Mouse (Mus musculus): ENCODE data around the gene Cox17. TPM values are rescaled to one million over a fixed set of nuclear protein-coding genes. Genes with fewer than 3 reads are reported as not detected.

Cox17 gene
- polyA plus RNA-seq, 1 experiment from 2014 or later = 88.1 TPM

DNA sequence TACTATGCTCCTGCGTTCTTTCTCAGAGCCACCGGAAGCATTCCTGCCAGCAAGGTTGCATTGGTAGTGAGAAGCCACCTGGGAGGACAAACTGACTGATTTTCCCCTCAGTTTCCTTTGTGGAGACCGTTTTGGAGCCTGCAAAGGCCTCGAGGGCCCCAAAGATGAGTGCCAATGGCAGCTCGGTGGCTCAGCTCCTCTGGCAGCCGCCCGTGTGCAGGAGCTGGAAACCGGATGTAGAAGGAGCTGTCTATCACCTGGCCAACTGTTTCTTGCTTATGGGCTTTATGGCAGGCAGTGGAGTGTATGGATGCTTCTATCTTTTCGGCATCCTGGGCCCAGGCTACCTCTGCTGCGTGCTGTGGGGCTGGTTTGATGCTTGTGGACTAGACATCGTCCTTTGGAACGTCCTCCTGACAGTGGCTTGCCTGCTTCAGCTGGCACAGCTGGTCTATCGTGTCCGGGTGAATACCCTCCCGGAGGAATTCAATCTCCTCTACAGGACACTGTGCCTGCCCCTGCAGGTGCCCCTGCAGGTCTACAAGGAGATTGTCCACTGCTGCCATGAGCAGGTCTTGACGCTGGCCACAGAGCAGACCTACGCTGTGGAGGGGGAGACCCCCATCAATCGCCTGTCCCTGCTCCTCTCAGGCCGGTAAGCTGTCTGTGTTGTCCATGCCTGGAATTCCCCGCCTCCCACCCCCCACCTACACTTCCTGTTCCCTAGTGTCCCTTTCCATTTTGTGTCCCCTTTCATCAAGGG, 15.9 kb downstream of the Cox17 start:
- Histone ChIP-seq H3K9me3 (ENCODE audit: control insufficient read depth, low read length) (no peaks in the 10 kb centered on the region), H3K4me2 (ENCODE audit: low read length) (no peak overlapping the region), H3K27ac (replicated peaks; ENCODE audit: low read depth, low read length) (no peak overlapping the region), H3K9ac (replicated peaks; ENCODE audit: low read length) (no peak overlapping the region), H3K36me3 (ENCODE audit: control insufficient read depth, insufficient read depth, low read length) (no peaks in the 10 kb centered on the region), H3K27me3 (ENCODE audit: control insufficient read depth, insufficient read depth, low read length) (no peaks in the 10 kb centered on the region), H3K4me1 (ENCODE audit: control insufficient read depth, insufficient read depth, low read length) (0 out of 2 replicates have a peak, but pooled peaks cover 2% of the 10 kb centered on the region), H3K4me3 (replicated peaks; ENCODE audit: low read depth, low read length) (no peak overlapping the region)
- 88% methylated on average over 20 of the region's 20 CpGs for WGBS
- DNase-seq (no peak), ATAC-seq (ENCODE audit: low FRiP score, low TSS enrichment) (no peak)

DNA sequence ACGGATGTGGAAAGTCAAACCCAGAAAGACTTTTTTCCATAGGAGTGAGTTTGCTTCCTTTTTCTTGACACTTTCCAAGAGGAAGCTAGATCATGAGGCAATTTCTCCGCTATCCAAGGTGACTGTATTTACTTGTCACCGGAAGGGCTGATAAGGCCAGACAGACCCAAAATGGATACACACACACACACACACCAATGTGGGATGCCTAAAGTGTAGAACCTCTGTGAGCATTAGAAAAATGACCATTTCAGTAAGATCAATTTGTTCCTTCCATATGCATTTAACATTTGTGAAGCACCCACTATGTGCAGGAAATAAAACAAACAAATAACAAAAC, 16.4 kb downstream of the Cox17 start:
- H3K9ac ChIP-seq (replicated peaks; ENCODE audit: low read length) = no peak overlapping the region
- no peak for ATAC-seq (ENCODE audit: low FRiP score, low TSS enrichment)
- WGBS = 90% methylated on average over 3 of the region's 3 CpGs
- H3K27me3 ChIP-seq (ENCODE audit: control insufficient read depth, insufficient read depth, low read length) = no peaks in the 10 kb centered on the region
- no peaks in the 10 kb centered on the region for H3K36me3 ChIP-seq (ENCODE audit: control insufficient read depth, insufficient read depth, low read length)
- no peak overlapping the region for H3K4me2 ChIP-seq (ENCODE audit: low read length)
- 0 out of 2 replicates have a peak, but pooled peaks cover 2% of the 10 kb centered on the region for H3K4me1 ChIP-seq (ENCODE audit: control insufficient read depth, insufficient read depth, low read length)
- H3K4me3 ChIP-seq (replicated peaks; ENCODE audit: low read depth, low read length) = no peak overlapping the region
- no peak overlapping the region for H3K27ac ChIP-seq (replicated peaks; ENCODE audit: low read depth, low read length)
- DNase-seq = no peak
- no peaks in the 10 kb centered on the region for H3K9me3 ChIP-seq (ENCODE audit: control insufficient read depth, low read length)

DNA sequence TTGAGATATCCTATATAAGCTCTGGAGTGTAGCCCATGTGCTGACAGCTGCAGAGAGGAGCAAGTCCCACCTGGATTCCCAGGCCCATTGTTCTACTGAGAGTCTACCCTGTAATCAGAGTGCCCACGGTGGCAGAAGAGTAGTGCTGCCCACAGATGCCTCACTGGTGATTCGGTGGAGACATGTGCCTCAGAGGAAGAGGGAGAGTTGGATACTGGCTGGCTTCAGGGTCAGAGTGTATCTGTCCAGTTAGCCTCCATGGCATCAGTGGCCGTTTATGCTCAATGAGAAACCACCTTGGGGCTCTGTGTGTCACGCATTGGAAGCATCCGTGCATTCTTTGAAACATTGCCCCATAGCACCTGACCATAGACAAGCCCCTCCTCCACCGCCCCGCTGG, 16.9 kb downstream of the Cox17 start:
- ATAC-seq (ENCODE audit: low FRiP score, low TSS enrichment) = no peak
- Histone ChIP-seq H3K27ac (replicated peaks; ENCODE audit: low read depth, low read length) (no peak overlapping the region), H3K9me3 (ENCODE audit: control insufficient read depth, low read length) (no peaks in the 10 kb centered on the region), H3K9ac (replicated peaks; ENCODE audit: low read length) (no peak overlapping the region), H3K4me2 (ENCODE audit: low read length) (no peak overlapping the region), H3K4me1 (ENCODE audit: control insufficient read depth, insufficient read depth, low read length) (0 out of 2 replicates have a peak, but pooled peaks cover 2% of the 10 kb centered on the region), H3K36me3 (ENCODE audit: control insufficient read depth, insufficient read depth, low read length) (no peaks in the 10 kb centered on the region), H3K4me3 (replicated peaks; ENCODE audit: low read depth, low read length) (no peak overlapping the region), H3K27me3 (ENCODE audit: control insufficient read depth, insufficient read depth, low read length) (no peaks in the 10 kb centered on the region)
- no peak for DNase-seq
- 90% methylated on average over 7 of the region's 7 CpGs for WGBS

DNA sequence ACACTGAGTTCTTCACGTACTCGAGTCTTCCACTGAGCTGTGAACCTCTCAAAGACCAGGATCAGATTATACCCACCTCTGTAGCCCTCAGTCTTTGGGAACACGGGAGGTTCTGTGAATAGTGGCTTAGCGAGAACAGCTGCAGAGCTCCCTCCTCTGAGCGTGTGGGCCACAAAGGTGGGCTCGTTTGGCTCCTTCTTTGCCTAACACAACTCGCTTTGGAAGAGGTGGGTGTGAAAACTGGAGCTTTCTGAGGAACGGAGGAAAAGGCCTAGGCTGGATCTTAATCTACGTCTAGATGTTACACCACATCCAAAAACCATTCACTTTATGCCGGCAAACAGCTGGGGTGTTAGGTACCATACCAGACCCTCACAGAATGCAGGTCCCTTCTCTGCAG, 18.6 kb downstream of the Cox17 start:
- 91% methylated on average over 10 of the region's 10 CpGs for WGBS
- H3K4me2 ChIP-seq (ENCODE audit: low read length) = no peak overlapping the region
- no peak overlapping the region for H3K27ac ChIP-seq (replicated peaks; ENCODE audit: low read depth, low read length)
- H3K9me3 ChIP-seq (ENCODE audit: control insufficient read depth, low read length) = no peaks in the 10 kb centered on the region
- no peaks in the 10 kb centered on the region for H3K4me1 ChIP-seq (ENCODE audit: control insufficient read depth, insufficient read depth, low read length)
- DNase-seq (no peak), ATAC-seq (ENCODE audit: low FRiP score, low TSS enrichment) (no peak)
- H3K27me3 ChIP-seq (ENCODE audit: control insufficient read depth, insufficient read depth, low read length) = no peaks in the 10 kb centered on the region
- H3K4me3 ChIP-seq (replicated peaks; ENCODE audit: low read depth, low read length) = no peak overlapping the region
- no peaks in the 10 kb centered on the region for H3K36me3 ChIP-seq (ENCODE audit: control insufficient read depth, insufficient read depth, low read length)
- H3K9ac ChIP-seq (replicated peaks; ENCODE audit: low read length) = no peak overlapping the region

DNA sequence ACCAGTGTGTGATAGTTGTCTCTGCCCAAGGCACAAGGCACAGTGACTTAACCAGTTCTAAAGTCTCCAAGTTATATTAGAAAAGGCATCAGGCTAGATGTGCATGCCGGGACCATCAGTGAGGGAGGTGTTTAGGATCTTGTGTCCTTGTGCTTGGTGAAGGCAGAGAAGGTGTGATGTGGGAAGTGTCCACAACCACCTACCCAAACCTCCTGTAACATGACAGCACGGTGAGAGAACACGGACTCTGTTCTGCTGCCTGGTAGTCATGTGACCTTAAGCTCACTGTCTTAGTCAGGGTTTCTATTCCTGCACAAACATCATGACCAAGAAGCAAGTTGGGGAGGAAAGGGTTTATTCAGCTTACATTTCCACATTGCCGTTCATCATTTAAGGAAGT, 19.4 kb downstream of the Cox17 start:
- no peak for ATAC-seq (ENCODE audit: low FRiP score, low TSS enrichment)
- no peaks in the 10 kb centered on the region for H3K4me1 ChIP-seq (ENCODE audit: control insufficient read depth, insufficient read depth, low read length)
- no peaks in the 10 kb centered on the region for H3K27me3 ChIP-seq (ENCODE audit: control insufficient read depth, insufficient read depth, low read length)
- no peak overlapping the region for H3K27ac ChIP-seq (replicated peaks; ENCODE audit: low read depth, low read length)
- no peaks in the 10 kb centered on the region for H3K9me3 ChIP-seq (ENCODE audit: control insufficient read depth, low read length)
- H3K4me3 ChIP-seq (replicated peaks; ENCODE audit: low read depth, low read length) = no peak overlapping the region
- no peak overlapping the region for H3K9ac ChIP-seq (replicated peaks; ENCODE audit: low read length)
- no peak for DNase-seq
- 86% methylated on average over 4 of the region's 4 CpGs for WGBS
- no peak overlapping the region for H3K4me2 ChIP-seq (ENCODE audit: low read length)
- H3K36me3 ChIP-seq (ENCODE audit: control insufficient read depth, insufficient read depth, low read length) = no peaks in the 10 kb centered on the region

DNA sequence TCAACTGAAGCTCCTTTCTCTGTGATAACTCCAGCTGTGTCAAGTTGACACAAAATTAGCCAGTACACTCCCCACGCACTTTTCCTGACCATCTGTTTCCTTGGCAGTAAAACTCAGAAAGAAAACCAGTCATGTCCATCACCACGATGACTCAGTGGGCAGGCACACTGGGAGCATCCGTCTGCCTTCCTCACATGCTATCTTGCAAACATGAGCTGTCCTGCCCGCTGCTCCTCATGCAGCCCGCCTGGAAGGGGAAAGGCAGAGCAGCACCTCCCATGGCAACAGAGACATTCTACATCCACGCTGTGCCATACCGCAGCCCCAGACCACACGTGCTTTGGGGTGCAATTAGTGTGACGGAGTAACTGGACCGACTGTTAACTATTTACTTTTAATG, 21.5 kb downstream of the Cox17 start:
- Histone ChIP-seq H3K4me3 (replicated peaks; ENCODE audit: low read depth, low read length) (no peak overlapping the region), H3K4me2 (ENCODE audit: low read length) (no peak overlapping the region), H3K9me3 (ENCODE audit: control insufficient read depth, low read length) (no peaks in the 10 kb centered on the region), H3K36me3 (ENCODE audit: control insufficient read depth, insufficient read depth, low read length) (no peaks in the 10 kb centered on the region), H3K9ac (replicated peaks; ENCODE audit: low read length) (no peak overlapping the region), H3K4me1 (ENCODE audit: control insufficient read depth, insufficient read depth, low read length) (no peaks in the 10 kb centered on the region), H3K27me3 (ENCODE audit: control insufficient read depth, insufficient read depth, low read length) (no peaks in the 10 kb centered on the region), H3K27ac (replicated peaks; ENCODE audit: low read depth, low read length) (no peak overlapping the region)
- DNase-seq (no peak), ATAC-seq (ENCODE audit: low FRiP score, low TSS enrichment) (no peak)
- 75% methylated on average over 10 of the region's 10 CpGs for WGBS

DNA sequence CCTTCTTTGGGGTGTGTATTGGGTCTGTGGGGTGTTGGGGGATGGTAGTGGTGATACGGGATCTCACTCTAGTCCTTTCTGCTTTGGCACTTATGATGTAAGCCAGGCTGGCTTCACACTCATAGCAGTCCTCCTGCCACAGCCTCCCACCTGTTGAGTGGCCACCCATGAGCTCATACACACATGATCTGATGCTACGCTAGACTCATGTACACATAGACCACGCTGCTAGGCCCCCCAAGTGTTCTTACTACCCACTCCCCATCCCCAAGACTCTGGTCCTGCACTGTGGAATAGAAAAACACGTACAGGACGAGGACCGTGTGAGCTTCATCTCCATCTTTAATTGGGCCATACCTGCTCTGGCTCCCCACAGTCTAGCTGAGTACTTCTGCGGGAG, 22.2 kb downstream of the Cox17 start:
- no peak overlapping the region for H3K27ac ChIP-seq (replicated peaks; ENCODE audit: low read depth, low read length)
- ATAC-seq (ENCODE audit: low FRiP score, low TSS enrichment) (no peak), DNase-seq (no peak)
- H3K9me3 ChIP-seq (ENCODE audit: control insufficient read depth, low read length) = no peaks in the 10 kb centered on the region
- H3K27me3 ChIP-seq (ENCODE audit: control insufficient read depth, insufficient read depth, low read length) = no peaks in the 10 kb centered on the region
- H3K36me3 ChIP-seq (ENCODE audit: control insufficient read depth, insufficient read depth, low read length) = no peaks in the 10 kb centered on the region
- H3K4me3 ChIP-seq (replicated peaks; ENCODE audit: low read depth, low read length) = no peak overlapping the region
- 86% methylated on average over 7 of the region's 7 CpGs for WGBS
- no peaks in the 10 kb centered on the region for H3K4me1 ChIP-seq (ENCODE audit: control insufficient read depth, insufficient read depth, low read length)
- no peak overlapping the region for H3K4me2 ChIP-seq (ENCODE audit: low read length)
- H3K9ac ChIP-seq (replicated peaks; ENCODE audit: low read length) = no peak overlapping the region

DNA sequence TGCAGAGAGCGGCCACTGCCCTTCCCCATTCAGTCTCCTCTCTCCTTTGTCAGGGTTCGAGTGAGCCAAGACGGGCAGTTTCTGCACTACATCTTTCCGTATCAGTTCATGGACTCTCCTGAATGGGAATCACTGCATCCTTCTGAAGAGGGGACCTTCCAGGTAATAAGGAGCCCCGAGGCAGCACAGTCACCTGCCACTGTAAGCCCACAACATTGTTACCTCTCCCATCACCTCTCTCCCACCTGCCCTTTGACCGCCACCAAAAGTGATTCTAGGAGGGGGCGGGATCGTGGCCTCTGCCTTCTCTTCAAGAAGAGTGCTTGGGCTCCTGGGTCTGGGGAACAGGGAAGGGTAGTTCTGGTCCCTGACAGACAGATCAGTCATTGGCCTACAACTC, 22.6 kb downstream of the Cox17 start:
- H3K9me3 ChIP-seq (ENCODE audit: control insufficient read depth, low read length) = no peaks in the 10 kb centered on the region
- H3K27me3 ChIP-seq (ENCODE audit: control insufficient read depth, insufficient read depth, low read length) = no peaks in the 10 kb centered on the region
- no peak overlapping the region for H3K4me2 ChIP-seq (ENCODE audit: low read length)
- no peak overlapping the region for H3K9ac ChIP-seq (replicated peaks; ENCODE audit: low read length)
- H3K36me3 ChIP-seq (ENCODE audit: control insufficient read depth, insufficient read depth, low read length) = no peaks in the 10 kb centered on the region
- DNase-seq (no peak), ATAC-seq (ENCODE audit: low FRiP score, low TSS enrichment) (no peak)
- H3K27ac ChIP-seq (replicated peaks; ENCODE audit: low read depth, low read length) = no peak overlapping the region
- H3K4me3 ChIP-seq (replicated peaks; ENCODE audit: low read depth, low read length) = no peak overlapping the region
- 87% methylated on average over 8 of the region's 8 CpGs for WGBS
- H3K4me1 ChIP-seq (ENCODE audit: control insufficient read depth, insufficient read depth, low read length) = no peaks in the 10 kb centered on the region

DNA sequence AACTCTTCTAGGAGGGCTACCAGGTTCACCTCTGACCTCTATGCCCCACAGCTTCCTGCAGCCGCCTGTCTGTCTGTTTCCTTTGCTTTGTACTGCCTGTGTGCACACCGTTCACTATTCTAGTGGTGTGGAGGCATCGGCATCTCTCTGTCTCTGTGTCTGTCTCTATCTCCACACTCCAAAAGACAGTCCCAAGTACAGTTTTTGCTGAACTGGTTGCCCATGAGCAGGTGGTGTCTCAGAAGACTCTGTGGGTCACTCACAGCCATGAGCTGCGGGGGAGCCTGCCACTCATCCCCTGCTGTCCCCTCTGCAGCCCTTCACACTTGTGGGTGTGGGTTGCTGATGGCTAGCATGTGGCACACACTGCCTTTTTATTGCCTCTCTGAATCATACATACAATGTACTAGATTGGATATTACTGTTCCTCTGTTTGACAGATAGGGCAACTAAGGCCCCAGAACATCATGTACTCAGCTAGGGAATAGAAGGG, 23.2 kb downstream of the Cox17 start:
- Histone ChIP-seq H3K4me1 (ENCODE audit: control insufficient read depth, insufficient read depth, low read length) (no peaks in the 10 kb centered on the region), H3K4me3 (replicated peaks; ENCODE audit: low read depth, low read length) (no peak overlapping the region), H3K27me3 (ENCODE audit: control insufficient read depth, insufficient read depth, low read length) (no peaks in the 10 kb centered on the region), H3K4me2 (ENCODE audit: low read length) (no peak overlapping the region), H3K9me3 (ENCODE audit: control insufficient read depth, low read length) (no peaks in the 10 kb centered on the region), H3K27ac (replicated peaks; ENCODE audit: low read depth, low read length) (no peak overlapping the region), H3K36me3 (ENCODE audit: control insufficient read depth, insufficient read depth, low read length) (no peaks in the 10 kb centered on the region), H3K9ac (replicated peaks; ENCODE audit: low read length) (no peak overlapping the region)
- DNase-seq = no peak
- no peak for ATAC-seq (ENCODE audit: low FRiP score, low TSS enrichment)
- WGBS = 88% methylated on average over 4 of the region's 4 CpGs

Measured in midbrain, embryonic 14.5 days (tissue).